Mouse (Mus musculus) gastrocnemius, postnatal 10 days (tissue): ENCODE measurements around the gene C6. TPM values are rescaled to one million over a fixed set of nuclear protein-coding genes. Genes with fewer than 3 reads are reported as not detected.

Experiments
- DNase-seq: peaks from one replicate; pipeline ENCODE4 v3.0.0; 2021; ENCODE audit warnings: mixed read lengths
- long read RNA-seq, 2 experiments: library from polyadenylated mRNA; stranded (forward); transcript quantifications; one replicate each; pipeline ENCODE4 v2.0.0; 2021
- total RNA-seq, 2 experiments: library from RNA; stranded (reverse); gene quantifications; 2 replicates each; pipeline ENCODE4 v1.2.3; 2021

The C6 gene
- total RNA-seq: under 1 TPM; 0.45 TPM
- long read RNA-seq, experiment 1: 0 reads
- long read RNA-seq, experiment 2: 0 reads

DNA sequence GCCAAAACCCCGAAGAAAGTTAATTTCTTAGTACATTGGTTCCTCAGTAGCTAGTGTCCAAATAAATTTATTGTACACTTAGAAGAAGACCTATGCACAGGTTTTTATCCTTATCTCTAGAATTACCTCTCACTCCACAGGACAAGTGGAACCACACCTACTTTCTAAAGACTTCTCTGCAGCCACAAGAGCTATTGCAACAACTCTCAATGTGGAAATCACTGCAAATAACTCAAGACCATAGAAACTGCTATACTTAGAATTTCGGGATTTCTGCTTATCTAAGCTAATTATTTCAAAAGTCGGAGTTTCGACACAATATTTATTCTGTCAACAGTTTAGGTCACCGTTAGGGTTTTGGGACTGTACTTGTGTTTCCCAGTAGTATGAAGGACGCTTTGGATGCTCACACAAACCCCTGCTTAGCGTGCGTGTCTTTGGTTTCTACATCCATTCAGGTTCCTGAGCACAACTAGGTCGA is at the start of gene C6:
Gene C6 (plus strand): TSS at position 346 of the 481 bp plus-strand sequence.
- DNase-seq: no peak

DNA sequence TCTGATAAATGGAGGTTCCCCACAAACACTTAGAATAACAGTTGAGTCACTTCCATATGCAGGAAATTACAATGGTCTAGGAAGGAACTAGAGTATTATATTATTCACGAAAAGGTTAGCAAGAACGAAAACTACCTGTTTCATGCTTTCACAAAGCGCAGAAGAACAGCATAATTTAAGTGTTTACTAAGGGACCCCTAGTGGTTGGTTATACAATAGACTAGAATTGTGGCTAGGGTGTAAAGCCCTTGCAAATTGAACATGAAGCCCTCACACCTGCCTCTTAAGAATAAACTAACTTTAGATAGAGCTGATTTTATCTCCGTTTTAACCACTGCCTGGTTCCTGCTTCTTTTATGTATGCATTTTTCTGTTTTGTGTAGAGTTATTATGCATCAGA is 29.4 kb upstream of the C6 start:
- DNase-seq: no peak

DNA sequence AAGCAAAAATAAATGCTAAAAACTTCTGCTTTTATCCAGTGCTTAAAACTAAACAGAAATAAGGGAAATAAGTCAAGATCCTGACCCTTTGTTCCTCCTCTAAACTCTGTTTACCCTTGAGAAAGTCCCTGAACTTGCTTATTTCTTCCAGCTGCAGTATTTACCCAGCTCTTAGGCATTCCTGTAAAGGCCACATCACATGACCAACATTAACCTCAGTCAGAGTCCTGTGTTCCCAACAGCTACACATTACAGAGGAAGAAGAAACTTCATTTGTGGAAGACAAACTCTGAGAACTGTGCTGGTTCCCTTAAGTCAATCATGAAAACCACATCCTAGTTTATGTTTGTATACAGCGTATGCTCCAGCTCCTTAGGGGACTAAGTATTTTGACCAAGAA is 7.2 kb downstream of the C6 start:
- DNase-seq: no peak

DNA sequence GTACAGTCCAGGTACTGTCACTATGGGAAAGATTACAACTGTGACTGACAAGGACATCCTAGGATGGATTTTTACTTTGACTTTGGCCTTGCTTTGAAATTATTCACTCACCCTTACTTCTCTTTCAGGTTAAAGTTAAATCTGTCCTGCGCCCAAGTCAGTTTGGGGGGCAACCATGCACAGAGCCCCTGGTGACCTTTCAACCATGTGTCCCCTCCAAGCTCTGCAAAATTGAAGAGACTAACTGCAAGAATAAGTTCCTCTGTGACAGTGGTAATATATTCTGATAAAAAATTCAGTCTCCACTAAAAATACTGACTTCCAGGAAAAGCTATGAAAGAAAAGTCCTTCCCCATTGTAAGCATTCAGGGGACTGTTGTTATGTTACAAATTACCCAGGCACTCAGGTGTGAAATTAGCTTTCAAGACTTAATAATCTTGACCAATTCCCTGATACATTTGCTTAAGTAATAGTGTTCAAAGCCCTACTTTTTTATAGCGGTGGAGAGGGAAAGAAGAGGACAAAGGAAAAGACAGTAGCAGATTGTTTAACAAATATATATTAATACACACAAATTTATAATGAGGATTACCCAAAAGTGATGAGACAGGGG is 8.1 kb downstream of the C6 start:
- DNase-seq: no peak

DNA sequence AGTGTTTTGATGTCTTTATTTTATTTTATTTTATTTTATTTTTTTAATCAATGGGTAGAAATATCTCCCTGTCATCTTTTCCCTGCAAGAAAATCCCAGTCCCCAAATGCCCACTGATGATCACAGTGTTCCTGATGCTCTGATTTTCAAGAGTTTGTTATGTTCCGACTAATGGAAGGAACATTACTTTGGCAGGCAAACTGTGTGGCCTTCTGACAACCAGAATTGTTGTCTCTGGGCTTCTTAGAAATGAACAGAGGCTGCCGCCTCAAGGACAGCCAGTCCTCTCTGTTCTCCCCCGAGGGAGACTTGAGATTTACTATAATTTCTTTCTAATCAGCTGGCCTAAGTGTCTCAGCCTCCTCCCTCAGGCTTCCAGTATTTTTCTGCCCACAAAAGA is 20.7 kb downstream of the C6 start:
- DNase-seq: no peak

DNA sequence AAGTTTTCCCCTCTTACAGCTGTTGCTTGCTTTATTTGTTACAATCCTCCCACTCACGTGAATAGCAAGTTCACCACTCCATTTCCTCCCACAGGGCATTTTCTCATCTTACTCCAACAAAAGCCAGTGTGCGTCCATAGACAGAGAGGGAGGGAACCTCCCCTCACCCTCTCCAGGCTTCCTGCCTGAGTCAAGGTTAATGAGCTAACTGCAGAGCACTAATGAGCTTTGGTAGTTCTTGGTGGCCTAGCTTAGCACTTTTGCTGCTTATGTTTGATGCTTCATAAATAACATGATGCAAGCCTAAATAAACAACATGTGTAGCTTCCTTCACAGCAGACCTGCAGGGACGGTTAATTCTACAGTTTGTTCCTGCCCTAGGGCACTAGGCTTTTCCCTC is 63.4 kb downstream of the C6 start:
- DNase-seq: no peak

DNA sequence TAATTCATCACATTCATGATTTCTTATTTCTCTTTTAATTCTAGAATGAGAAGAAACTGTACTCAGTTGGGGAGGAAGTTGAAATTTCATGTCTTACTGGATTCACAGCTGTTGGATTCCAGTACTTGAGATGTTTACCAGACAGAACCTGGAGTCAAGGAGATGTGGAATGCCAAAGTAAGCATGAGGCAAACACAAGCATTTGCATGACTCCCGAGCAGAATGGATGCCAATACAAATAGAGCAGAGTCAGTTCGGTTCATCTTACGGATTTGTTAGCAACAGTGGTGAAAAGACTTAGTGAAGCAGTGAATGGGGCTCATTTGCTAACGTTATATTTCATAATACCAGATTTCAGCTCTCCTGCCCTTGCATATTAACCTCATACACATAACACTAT is 69.9 kb downstream of the C6 start:
- DNase-seq: no peak

DNA sequence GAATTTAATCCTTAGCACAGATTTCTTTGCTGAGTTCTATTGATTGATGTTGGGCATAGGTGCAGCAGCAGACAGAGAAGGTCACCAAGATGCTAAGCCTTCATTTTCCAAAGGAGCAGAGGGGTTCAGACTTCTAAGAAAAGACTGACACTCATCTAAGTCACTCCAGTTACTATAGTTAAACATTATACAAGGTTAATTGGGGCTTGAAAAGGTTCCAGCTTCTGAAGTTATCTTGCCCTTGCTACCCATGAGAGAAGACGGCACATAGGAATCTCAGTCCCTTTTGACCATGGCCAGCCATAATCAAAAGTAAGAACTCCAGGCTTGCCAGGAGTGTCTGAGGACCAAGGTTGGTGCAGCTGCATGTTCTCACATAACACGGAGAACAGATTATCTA is 77.3 kb downstream of the C6 start:
- no peak for DNase-seq

DNA sequence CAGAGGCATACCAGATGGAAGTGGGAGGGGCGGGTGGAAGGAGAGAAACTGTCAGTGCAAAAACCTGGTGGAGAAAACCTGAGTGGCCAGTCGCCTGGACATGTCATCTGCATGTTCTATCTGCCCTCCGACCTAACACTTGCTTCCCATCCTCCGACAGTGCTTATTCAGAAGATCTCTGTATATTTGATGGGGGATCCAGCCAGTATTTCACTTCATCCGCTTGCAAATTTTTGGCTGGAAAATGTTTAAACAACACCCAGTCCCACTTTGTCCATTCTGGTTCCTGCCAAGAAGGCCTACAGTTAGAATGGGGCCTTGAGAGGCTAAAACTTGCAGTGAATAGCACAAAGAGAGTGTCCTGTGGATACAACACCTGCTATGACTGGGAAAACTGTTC is 81.2 kb downstream of the C6 start:
- DNase-seq: no peak

DNA sequence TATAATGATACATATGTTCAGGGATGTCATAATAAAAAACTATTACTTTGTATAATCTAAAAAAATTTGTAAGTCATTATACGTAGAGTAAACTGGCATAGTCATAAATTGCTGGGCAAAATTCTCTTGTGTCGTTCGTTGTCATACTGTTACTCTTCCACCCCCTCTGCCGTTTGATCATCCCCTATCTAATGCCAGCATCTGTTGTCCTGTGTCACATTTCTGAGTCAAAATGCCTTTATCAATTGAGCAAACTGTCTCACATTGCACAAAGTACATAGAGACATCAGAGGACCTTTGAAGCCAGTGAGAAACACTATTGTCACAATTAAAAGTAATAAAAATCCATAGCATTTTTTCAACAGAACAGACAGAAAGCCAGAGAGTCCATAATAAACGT is 88.0 kb downstream of the C6 start:
- DNase-seq: no peak

DNA sequence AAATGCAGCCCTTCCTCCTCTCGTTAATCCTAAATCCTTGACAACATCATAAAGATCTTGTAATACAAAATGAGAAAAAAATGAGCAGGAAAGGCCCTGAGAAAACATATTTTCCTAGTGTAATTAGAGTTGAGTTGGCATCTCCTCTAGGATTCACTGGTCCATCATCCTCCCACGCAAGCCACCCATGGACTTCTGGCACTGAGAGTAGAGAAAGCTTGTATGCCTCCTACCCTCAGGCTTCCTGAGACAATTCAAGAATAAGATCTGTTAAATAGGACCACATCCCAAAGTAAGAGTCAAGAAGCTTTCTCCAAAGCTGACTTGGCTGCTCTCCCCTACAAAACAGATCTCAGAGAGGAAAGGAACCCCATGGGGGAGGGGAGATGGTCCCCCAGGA is 88.7 kb downstream of the C6 start:
- no peak for DNase-seq

DNA sequence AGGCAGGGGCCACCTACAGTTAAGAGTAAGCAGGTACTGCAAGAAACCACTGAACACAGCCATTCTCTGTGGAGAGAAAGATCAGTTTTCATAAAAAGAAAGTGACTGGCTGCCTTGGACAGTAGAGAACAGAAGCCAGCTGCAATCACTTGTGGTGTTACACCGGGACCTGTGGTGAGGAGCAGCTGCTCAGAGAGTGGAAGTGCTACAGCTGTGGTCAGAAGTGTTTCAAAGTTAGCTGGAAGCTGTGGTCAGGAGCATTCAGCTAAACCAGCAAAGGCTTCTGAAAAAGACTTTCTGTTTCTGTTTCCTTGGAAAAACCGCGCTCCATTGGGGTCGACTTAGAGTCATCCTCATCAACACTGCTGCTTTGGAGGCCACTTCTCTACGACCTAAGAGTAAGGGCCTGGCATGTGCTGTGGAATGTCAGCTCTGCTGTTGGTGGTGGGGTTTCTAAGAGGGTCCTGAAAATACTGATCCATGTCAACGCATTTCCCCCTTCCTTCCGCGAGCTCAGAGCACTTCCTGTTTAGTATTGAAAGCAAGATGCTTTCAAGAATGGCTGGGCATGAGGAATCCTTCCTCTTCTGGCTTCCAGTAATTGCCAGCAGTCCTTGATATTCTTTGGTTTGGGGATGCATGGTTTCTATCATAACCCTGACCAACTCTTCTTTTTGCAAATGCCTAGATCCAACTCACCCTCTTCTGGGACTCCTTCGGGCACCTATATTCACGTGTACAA is 89.9 kb downstream of the C6 start:
- no peak for DNase-seq

DNA sequence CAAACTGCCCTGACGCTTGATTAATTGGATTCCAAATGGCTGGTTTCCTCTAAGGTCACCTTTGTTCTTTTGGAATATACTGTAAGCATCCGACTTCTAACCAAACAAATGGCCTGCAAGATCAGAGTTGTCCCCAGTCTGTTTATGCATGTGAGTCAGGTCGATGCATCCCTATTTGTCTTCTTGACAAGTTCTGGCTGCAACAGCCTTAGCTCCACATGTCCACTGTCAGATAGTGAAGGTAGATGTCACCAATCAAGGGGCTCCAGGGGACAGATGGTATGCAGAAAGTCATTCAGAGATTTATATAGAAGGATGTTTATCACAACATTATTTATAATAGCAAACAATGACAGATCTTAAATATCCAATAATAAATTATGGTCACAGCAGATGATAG is 91.5 kb downstream of the C6 start:
- no peak for DNase-seq

DNA sequence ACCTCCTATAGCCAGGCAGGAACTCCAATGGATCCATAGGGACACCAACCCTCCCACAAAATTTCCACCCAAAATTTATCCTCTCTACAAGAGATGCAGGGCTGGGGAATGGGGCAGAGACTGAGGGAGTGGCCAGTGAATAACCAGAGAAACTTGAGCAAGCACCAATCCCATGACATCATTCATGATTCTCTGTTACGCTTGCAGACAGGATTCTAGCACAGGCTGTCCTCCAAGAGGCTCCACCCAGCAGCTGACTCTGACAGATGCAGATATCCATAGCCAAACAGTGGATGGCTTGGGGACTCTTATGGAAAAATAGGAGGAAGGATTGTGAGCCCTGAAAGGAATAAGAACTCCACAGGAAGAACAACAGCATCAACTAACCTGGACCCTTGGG is 94.2 kb downstream of the C6 start:
- no peak for DNase-seq

DNA sequence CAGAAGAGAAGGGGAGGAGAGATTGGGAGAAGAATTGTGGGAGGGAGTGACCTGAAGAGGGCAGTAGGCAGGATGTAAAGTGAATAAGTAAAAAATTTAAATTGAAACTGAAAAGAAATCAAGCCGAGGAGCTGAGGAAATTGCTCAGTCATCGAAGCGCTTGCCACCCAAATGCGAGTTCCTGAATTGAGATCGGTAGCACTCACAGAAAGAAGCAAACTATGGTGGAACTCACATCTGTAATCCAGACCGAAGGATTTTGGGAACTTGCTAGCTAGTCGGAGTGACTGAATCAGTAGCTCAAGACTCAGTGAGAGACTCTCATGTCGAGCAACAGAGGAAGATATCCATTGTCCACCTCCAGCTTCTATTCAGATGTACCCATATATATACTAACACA is 94.8 kb downstream of the C6 start:
- no peak for DNase-seq

DNA sequence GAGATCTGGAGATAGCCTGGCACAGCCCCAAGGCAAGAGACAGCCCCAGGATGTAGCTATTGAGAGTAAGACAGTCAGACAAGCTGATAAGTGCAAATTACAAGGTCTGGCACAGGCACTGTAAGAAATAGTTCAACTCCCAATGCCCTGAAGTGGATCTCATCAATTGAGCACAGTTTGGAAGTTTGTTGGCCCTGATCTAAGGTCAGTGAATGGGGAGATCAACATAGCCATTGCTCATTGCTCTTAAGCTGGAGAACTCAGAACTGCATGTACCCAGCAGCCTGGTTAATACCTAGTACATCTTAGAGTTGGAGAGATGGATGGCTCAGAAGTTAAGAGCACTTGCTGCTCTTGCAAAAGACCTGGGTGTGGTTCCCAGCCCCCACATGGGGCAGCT is 100.8 kb downstream of the C6 start:
- DNase-seq: no peak

DNA sequence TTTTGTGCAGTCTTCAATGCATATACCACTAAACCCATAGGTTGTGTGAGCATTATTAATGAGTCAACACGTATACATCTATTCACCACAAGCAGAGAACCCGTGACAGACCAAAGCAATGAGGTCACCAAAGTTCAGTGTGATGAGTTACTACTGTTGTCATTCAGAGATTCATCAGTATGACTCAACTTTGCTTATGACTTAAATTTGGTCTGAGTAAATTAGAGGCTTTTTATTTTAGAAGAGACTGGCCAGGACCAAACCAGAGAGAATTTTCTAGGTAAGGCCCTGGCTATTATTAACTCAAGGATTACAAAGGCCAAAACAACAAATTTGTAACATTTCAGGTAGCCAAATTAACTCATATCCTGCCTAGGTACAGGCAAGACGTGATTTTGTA is 109.4 kb downstream of the C6 start:
- no peak for DNase-seq

DNA sequence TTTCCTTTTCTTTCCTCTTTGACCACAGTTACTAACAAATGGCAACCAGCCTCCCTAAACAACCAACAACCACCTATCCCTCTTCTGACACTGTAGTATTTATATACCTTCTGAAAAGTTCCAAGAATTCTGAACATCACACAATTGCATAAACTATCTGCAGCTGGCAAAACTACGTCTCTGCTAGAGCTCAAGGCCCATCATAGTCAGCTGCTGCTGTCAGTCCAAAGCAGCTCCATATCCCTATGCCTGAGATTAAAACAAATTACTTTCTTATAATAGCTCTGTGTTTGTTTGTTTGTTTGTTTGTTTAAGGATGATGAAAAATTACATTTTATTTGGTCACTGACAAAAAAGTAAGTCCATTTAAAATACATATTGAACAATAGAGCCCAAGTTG is 123.0 kb downstream of the C6 start:
- DNase-seq: no peak

Other genes with a start within 250 kb of the C6 start
- not detected for gene Mroh2b, start 171.6 kb downstream of the C6 start, total RNA-seq